Mouse (Mus musculus) neutrophil, adult 5-6 weeks (primary cell): ENCODE data around the gene Trio. TPM values are rescaled to one million over a fixed set of nuclear protein-coding genes. Genes with fewer than 3 reads are reported as not detected.

Experiments
- ATAC-seq: fragments of 151-379, 151-347 bp; 2 replicates; pipeline ENCODE4 v1.8.0; 2017; ENCODE audit warnings: mild to moderate bottlenecking, moderate TSS enrichment; ENCODE audit not compliant: insufficient number of reproducible peaks, poor library complexity, low FRiP score, severe bottlenecking; ENCODE audit errors: extremely low read depth
- total RNA-seq: library from RNA; stranded (forward); fragments of 200-1000 nt; gene quantifications from 2 replicates; pipeline ENCODE4 v1.2.3, GENCODE M21; 2017

The Trio gene
- total RNA-seq, 1 experiment from 2014 or later, result 28.9 TPM

- no peak for ATAC-seq
Measured at GRCm38 (mm10) chr15:27996750-27997149, 28.9 kb downstream of the Trio start.

GRCm38 (mm10) chr15:27995421-27995820 lies 30.2 kb downstream of the Trio start:
- ATAC-seq, result no peak

DNA sequence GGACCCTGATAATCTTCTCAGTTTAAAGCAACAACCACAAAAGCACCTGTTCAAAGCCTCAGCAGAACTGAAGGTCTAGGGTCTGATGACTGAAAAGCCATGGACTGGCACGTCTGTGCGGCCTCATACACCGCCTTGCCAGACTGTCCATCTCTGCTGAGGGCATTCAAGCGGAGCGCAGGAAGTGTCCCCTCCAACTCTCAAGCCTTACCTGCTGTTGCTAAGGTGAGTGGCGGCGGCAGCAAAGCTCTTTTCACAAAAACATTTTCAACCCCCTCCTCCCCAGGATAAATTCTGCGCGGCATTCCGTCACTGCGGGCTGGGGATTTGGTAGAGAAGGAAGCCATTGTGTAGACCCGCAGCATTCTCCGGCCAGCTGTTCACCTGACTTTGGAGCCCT lies 30.8 kb downstream of the Trio start:
- ATAC-seq, result no peak

GRCm38 (mm10) chr15:27993528-27993927 lies 32.1 kb downstream of the Trio start:
- no peak for ATAC-seq

DNA sequence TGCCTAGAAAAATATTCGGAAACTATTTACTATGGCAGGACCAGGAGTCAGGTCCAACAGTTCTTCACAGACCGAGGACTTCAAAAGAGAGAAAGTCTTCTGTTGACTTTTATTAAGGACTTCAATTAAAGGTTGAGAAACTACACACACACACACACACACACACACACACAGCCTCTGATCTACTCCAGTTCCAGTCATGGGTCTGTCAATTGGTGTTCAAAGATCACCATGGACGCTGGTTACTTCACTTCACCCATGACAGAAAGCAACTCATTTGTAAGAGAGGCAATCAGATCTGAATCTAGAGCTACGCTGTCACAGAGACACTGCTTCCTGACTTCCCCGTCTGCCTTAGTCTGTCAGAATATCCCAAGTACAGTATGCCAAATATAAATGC lies 33.1 kb downstream of the Trio start:
- ATAC-seq, result no peak

- no peak for ATAC-seq
Measured at GRCm38 (mm10) chr15:27991892-27992593, 33.6 kb downstream of the Trio start.

GRCm38 (mm10) chr15:27991066-27991701 lies 34.5 kb downstream of the Trio start:
- ATAC-seq, result no peak

DNA sequence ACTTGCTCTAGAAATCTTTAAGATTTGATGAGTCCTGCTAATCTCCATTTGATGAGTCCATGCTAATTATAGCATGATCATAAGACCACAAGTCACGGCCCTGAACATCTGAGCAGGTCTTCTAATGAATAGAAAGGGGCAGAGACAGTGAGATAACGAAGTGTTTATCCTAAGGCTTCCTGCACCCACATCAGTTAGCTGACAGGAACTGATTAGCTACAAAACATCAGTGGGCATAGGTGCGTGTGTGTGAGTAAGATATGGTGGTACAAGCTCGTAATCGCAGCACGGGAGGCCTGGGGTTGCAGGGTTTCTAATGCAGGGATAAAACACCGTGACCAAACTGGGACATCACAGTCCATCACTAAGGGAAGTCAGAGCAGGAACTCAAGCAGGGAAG lies 37.7 kb downstream of the Trio start:
- no peak for ATAC-seq

- no peak for ATAC-seq
Measured at GRCm38 (mm10) chr15:27984881-27985280, 40.8 kb downstream of the Trio start.

GRCm38 (mm10) chr15:27981764-27982500 lies 43.7 kb downstream of the Trio start:
- ATAC-seq, result no peak

- no peak for ATAC-seq
Measured at GRCm38 (mm10) chr15:27981258-27981657, 44.4 kb downstream of the Trio start.

- ATAC-seq, result no peak
Measured at GRCm38 (mm10) chr15:27980436-27980835, 45.2 kb downstream of the Trio start.

DNA sequence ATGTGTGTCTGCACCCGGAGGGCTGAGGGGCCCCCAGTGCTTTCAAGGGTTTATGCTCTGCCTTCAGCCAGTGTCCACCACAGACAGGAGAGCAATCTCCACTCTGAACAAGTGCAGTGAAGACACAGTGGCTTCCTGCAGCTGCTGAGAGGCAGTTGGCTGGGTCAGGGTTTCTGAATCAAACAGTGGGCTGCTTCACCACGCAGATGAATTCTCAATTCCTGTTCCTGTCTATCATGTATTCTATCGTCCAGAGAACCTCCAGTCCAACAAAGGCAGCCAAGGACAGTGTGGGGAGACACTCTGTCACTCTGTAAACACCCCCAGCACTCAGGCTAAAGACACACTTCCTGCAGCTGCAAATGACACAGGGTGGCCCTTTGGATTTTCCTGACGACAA lies 48.7 kb downstream of the Trio start:
- no peak for ATAC-seq

- no peak for ATAC-seq
Measured at GRCm38 (mm10) chr15:27976366-27976765, 49.3 kb downstream of the Trio start.

GRCm38 (mm10) chr15:27974637-27975036 lies 51.0 kb downstream of the Trio start:
- peak; percentile 81; the same call in 1 of the 2 replicates for ATAC-seq

DNA sequence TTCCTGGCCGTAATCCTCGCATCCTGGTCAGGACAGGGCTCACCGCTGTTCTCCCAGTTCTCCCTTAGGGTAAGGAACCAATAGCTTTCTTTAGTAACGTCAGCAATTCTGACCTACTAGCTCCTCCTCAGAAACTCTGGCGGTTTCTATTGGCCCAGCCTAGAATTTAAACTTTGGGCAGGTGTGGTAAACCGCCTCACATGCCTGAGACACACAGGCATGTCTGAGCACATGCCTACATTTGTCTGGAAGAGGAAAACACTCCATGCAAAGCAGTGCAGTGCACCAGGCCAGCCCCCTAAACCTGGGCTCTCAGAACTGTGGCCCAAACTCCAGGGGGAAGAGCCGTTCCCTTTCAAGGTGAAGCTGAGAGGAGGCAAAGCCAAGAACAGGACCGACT lies 57.5 kb downstream of the Trio start:
- no peak for ATAC-seq

DNA sequence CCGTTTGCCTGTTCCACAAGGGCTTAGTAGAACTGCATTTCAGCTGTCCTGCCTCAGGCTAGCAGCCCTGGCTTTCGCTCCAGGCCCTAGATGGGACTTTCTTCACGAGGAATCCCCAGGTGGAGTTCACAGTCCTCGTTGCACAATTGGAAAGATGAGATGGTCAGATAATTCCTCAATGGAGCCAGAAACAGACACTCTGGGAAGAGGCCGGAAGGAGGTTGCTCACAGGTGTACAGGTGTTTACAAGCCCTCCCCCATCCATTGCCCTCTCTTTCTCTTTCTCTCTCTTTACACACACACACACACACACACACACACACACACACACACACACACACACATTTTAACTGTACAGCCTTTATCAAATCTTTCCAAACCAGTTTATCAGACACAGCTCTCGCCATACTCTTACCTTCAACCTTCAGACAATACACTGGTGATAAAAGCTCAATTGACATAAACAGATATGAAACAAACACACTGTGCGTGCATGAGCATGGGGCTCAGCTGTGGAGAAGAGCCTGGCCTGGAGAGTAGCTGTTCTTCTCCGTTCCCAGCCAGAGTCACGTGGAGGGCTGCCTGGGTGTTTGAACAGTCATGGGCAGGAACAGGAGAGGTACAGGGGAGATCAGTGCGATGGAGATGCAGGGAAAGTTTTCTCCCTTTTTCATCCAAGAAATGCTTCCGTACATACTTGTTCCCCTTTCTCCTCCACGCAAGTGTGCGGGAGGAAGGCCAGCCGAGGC lies 58.3 kb downstream of the Trio start:
- no peak for ATAC-seq

DNA sequence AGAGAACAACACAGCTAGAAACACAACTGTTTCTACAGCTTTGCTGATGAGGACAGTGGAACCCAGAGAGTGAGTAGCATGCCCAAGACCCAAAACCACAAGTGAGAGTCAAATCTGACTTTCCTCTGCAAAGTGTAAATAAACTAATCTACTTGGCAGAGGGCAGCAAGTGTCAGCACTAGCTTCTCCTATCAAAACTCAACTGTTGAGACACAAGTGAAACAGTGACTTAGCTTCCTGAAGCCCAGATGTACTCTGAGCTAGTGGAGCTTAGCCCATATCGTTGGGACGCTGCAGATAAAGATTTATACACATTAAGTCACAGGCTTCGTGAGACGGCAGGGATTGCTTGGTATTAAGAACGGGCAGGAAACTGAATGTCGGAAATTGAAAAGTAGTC lies 60.8 kb downstream of the Trio start:
- no peak for ATAC-seq

DNA sequence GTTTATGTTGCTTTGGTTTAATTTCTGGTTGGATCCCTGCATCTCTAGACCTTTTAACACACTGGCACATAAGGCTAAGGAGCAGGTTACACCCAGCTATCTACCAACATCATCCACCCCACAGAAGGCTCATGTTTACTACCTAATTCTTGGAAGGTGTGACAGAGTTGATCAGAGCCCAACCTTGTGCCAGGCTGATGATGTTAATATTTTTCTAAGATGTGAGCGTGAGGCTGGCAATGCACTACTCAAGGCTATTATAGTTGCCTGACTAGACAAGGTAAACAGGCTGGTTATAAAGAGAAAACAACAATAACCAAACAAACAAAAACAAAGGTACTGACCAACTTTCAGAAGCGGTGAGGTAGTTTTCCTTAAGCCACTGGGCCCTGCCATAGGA lies 62.1 kb downstream of the Trio start:
- no peak for ATAC-seq
